Mouse (Mus musculus): ENCODE results near the gene Mageb2.
"Not testable (repeated sequence)": the region's sequence is repeated elsewhere in the genome, so short reads cannot be mapped to it uniquely, and the experiment has no call there.

Mageb2 gene

GRCm38 (mm10) chrX:91331390-91331789 lies at the start of gene Mageb2:
Mageb2 (plus strand) TSS chrX:91331690.
- not testable (repeated sequence) for DNase-seq (ENCODE audit: low spot score)

- DNase-seq (ENCODE audit: low spot score): peak; percentile 50
These were observed 18.2 kb upstream of the Mageb2 start for GRCm38 (mm10) chrX:91313256-91313655.
